Mouse (Mus musculus): Measurements from ENCODE around the gene Scd4. TPM values are rescaled to one million over a fixed set of nuclear protein-coding genes. Genes with fewer than 3 reads are reported as not detected.

Gene Scd4
- total RNA-seq, 4 experiments from 2014 or later = 2.3 to 3.4 (median 2.8) TPM

GRCm38 (mm10) chr19:44376511-44376951 lies 43.6 kb downstream of the Scd4 start:
- no peak for DNase-seq (ENCODE audit: low spot score in 2 of 2)

DNA sequence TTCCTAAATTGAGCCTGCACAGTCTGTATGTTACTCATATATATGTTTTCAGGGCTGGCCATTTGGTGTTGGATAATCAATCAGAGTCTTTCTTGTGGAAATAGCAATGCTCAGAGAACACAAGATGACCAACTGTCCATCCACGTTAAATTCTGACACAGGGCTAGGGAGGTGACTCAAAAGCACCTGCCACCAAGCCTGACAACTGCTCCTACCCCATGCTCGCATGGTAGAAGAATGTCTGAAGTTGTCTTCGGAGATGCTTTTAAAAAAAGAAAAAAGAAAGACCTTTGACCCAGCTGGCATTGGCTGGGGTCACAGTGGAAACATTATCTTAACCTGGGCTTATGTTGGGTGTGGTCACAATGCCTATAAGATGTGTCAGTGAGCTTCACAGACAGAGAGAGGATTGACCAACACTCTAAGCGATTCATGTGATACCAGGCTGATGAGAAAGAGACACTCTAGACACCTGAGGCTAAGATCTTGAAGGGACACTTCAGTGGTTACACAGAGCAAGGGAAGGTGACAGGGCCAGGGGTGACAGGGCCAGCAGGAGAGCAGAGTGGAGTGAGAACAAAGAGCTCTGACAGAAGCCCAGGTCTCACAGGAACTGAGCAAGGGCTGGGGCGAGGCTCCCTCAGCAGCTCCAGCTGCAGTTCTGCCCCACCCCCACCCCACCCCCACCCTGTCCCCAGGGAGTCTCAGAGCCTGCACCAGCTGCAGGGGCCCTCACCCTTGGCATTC lies 44.9 kb downstream of the Scd4 start:
- no peak for DNase-seq (ENCODE audit: low spot score in 2 of 2)

DNA sequence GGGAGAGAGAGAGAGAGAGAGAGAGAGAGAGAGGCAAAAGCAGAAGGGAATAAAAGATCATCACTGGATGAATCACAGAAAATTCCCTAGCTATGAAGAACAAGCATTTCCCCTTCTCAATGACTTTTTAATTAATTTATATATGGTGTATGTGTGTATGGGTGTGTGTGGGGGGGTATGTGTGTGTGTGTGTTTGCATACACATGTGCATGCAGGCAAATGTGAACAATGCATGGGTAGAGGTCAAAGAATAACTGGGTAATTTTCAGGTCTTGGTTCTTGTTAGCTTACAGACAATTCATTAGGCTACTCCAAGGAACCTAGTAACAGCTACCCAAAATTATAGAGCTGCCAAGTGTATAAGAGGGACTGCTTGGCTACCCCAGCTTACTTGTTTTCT lies 46.2 kb downstream of the Scd4 start:
- no peak for DNase-seq (ENCODE audit: low spot score in 2 of 2)

DNA sequence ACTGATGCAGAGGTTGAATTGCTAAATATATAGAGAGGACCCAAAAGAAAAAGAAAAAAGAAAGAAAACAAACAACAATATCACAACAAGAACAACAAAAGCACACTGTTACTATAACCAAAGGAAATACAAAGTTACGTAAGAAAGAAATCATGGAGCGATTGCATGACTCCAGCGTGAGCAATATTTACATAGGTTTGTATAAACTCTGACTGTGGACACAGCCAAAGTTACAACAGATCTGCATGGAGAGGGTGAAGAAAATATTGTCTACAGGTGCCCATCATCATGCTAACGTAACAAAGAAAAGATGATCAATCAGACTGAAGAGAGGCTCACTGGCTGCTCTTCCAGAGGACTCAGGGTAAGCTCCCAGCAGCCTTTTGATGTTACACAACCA lies 47.2 kb downstream of the Scd4 start:
- no peak for DNase-seq (ENCODE audit: low spot score in 2 of 2)

DNA sequence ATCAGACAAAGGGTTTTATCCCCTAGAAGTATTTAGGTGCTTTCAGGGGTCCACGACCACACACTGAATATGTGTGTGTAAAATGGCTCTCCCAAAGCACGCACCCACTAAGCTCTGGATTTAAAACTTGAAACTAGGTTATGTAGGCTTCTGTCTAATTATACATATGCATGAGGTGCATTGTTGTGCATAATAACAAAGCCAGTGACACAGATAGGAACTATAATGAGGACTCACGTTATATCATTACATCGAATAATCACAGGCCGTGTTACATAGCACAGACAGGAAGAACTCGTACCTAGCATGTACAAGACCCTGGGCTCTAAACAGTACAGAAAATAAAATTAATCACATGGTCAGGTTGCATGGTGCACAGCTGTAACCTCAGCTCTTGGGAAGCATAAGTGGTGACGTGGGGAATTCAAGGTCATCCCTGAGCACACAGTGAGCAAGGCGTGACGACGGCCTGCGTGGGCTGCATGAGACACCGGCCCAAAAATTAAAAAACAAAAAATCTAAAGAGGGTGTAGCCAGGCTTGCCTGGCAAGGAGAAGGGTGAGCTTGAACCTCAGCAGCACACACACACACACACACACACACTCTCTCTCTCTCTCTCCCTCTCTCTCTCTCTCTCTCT lies 49.9 kb downstream of the Scd4 start:
- no peak for DNase-seq (ENCODE audit: low spot score in 2 of 2)

DNA sequence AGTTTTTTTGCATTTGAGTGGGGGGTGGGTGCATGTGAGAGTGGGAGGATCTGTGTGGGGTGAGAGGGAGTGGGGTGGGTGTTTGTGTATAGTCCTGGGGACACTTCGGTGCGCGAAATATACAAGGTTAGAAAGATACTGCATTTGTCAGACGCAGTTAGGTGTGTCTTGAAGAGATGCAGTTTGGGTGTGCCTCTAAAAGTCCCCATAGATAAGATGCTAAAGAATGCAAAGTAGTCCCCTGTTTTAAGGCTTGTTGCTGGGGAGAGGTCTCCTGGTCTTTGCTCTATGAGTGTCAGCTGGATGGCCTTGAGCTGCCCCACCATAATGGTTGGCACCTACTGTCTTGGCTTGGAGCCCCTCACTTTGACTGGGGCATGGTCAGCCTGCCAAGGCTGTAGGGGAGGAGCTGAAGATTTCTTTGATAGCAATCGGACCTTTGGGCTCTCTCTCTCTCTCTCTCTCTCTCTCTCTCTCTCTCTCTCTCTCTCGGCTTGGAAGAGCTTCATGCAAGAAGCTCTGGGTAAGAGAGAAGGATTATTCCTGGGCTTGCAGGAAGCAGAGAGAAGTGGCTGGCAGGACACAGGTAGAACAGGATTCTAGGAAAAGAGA lies 53.1 kb downstream of the Scd4 start:
- no peak for DNase-seq (ENCODE audit: low spot score in 2 of 2)

- DNase-seq (ENCODE audit: low spot score in 2 of 2) = no peak
Observed at GRCm38 (mm10) chr19:44387089-44387671, 54.3 kb downstream of the Scd4 start.

DNA sequence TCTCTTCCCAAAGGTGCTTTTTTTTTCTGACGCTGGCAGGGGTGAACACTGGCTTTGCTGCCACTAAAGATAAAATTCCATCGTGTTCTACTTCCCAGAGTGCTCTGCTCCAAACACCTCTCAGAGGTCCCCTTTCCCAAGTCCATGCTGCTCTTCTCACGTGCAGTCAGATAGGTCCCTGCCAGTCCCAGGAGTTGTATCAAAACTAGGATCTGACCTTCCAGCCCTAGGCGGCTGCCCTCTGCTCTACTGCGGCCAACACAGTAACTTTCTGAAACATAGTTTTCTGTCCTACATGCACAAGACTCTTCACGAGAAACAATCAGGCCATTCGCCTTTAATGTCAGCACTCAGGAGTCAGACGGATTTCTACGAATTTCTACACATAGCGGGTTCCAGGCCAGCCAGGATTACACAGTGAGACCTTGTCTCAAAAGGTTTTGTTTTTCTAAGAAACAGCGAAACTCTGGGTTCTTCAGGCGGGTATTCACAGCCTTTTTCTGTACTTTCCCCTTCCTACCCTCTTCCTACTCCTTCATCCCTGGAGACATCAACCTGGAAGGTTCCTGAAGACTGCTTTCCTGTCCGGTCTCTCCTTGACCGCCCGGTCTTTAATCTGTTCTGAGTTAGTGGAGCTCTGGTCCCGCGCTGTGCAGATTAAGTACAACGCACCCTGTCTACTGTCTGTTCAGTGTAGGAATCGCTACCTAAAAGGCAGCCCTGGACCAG lies 55.0 kb downstream of the Scd4 start:
- DNase-seq (ENCODE audit: low spot score in 2 of 2) = no peak

DNA sequence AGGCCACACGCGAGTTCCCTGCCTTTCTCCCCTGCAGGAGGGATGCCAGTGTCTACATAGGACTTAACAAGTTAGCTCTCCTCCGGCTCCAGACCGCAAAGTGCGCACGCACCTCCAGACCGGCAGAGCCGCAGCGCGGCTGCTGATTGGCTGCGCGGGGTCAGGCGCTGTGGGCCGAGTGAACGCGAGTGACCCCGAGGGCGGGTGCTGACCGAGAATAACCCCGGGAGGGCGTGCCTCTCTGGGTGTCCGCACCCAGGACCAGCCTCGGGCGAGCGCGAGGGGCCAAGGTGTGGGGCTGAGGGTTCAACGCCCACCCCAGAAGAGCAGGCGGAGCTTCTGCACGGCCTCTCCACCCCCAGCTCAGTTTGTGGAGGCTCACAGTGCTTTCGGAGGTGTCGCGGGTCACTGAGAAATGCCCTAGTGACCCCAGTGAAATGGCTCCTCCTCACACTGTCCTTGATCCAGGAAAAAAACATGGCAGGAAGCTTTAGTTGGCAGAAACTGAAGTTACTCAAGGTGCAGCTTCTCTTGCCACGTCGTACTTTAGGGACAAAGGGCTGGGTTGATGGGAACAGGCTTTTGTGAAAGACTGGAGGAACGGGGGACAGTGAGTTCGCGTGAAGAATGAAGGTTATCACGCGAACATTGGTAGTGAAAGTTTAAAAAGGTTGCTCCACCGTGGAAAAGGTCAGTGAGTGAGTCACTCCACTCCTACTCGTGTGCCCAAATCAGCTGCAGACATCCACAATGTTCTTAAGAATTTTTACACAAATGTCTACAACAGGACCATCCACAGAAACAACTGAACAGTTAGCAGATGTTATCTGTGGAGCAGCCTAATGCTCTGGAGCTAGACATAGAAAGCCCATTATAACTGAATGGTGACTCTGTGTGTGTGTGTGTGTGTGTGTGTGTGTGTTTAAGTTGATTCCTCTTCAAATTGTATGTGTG lies 55.9 kb downstream of the Scd4 start:
- peak; percentile 78 to 90 for DNase-seq (ENCODE audit: low spot score in 2 of 2)

GRCm38 (mm10) chr19:44389507-44389906 lies 56.6 kb downstream of the Scd4 start:
- no peak for DNase-seq (ENCODE audit: low spot score in 2 of 2)

DNA sequence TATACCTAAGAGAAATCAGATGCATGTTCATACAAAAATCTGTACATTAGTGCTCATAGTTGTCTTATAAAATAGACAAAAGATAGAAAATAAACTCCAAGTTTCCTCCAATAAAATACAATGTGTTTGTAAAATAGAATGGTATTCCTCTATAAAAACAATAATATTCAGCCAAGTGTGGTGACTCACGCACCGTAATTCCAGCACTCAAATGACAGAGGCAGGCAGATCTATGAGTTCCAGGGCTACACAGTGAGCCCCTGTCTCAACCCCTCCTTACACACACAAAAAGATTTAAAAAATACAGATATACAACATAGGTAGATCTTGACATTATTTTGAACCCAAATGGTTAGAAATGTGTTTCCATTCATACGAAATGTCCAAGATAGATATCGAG lies 59.0 kb downstream of the Scd4 start:
- no peak for DNase-seq (ENCODE audit: low spot score in 2 of 2)

DNA sequence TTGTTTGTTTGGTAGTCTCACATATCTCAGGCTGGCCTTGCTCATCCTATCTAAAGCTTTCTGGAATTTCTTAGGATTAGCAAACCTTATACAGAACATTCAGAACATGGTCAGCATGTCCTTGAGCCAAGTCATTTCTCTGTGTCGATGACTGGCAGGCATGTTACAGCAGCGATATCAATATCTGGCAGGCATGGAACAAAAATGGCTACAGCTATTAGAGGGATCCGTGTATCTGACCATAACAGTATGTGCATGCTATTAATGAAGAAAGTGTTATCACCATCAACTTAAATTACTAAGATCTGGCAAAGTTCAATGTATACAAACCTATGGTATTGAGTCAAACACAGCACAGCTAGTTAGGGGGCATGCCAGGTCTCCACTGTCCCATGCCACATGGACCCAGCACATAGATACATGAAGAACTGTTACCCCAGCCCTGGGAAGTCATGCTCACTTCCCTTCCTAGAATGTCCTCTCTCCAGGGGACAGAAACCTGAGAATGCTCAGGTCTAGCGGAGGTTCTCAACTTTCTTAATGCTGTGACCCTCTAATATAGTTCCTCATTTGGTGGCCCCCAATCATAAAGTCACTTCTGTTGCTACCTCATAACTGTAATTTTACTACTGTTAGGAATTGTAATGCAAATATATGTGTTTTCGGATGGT lies 59.6 kb downstream of the Scd4 start:
- DNase-seq (ENCODE audit: low spot score in 2 of 2) = no peak

DNA sequence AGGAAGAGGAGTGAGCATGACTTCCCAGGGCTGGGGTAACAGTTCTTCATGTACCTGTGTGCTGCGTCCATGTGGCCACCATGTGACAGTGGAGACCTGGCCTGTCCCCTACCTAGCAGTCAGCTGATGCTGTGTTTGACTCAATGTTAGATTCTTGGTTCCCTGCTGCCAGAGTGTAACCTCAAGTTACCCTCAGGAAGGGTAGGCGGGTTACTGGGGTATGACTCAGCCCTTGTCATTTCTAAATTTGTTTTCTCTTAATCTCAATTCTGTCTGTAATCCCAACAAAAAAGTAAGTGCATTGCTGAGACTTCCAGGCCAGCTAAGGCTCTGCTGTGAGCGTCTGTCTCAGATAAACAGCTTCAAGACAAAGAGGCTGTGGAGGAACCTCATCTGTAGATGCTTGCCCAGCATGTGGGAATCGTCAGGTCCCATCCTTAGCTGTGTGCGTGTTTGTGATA lies 61.1 kb downstream of the Scd4 start:
- no peak for DNase-seq (ENCODE audit: low spot score in 2 of 2)

- DNase-seq (ENCODE audit: low spot score in 2 of 2) = no peak
Observed at GRCm38 (mm10) chr19:44394972-44395371, 62.1 kb downstream of the Scd4 start.

Small RNA genes lying within 50 kb of the gene (microRNA-seq; reads per million reads assigned to microRNA genes)
- gene Mir5114 = 0.66 to 1.3 reads per million in 2 experiments

Other genes starting within 250 kb of the Scd4 start
- 10 to 100 TPM; 39.6 to 46.5 (median 44.0) TPM for gene Chuk, start 225.6 kb upstream of the Scd4 start, total RNA-seq (2022)
- 10 to 100 TPM; 18.1 to 22.0 (median 19.1) TPM for gene Cwf19l1, start 197.2 kb upstream of the Scd4 start, total RNA-seq (2022)
- 10 to 100 TPM; 53.2 to 61.1 (median 58.7) TPM for gene Bloc1s2, start 186.6 kb upstream of the Scd4 start, total RNA-seq (2022)
- under 1 TPM; 0.17 to 0.59 (median 0.44) TPM for gene Pkd2l1, start 140.7 kb upstream of the Scd4 start, total RNA-seq (2022)
- 1 to 10 TPM; 2.9 to 3.8 (median 3.1) TPM for gene Scd3, start 129.8 kb upstream of the Scd4 start, total RNA-seq (2022)
- gene Scd2, start 39.4 kb upstream of the Scd4 start, total RNA-seq (2022) = 100 to 1,000 TPM; 702 to 768 (median 723) TPM
- 100 to 1,000 TPM; 171 to 176 (median 174) TPM for gene Scd1, start 74.8 kb downstream of the Scd4 start, total RNA-seq (2022)
- under 1 TPM; 0.30 to 0.78 (median 0.58) TPM for gene Wnt8b, start 160.4 kb downstream of the Scd4 start, total RNA-seq (2022)
- gene Sec31b, start 212.8 kb downstream of the Scd4 start, total RNA-seq (2022) = 1 to 10 TPM in 1 of 4 experiments, under 1 TPM in 3; 0.25 to 1.4 (median 0.51) TPM
- not detected for gene Gm20538, start 219.7 kb downstream of the Scd4 start, total RNA-seq (2022)
- gene Ndufb8, start 222.3 kb downstream of the Scd4 start, total RNA-seq (2022) = 100 to 1,000 TPM; 359 to 428 (median 393) TPM
- gene Hif1an, start 229.8 kb downstream of the Scd4 start, total RNA-seq (2022) = 10 to 100 TPM; 25.7 to 30.6 (median 28.8) TPM

Measured in left cerebral cortex, adult 8-10 months (tissue).